Mouse (Mus musculus): ENCODE results near the gene Sema3c. TPM values are rescaled to one million over a fixed set of nuclear protein-coding genes. Genes with fewer than 3 reads are reported as not detected.

Sema3c gene
- total RNA-seq, 2 experiments from 2014 or later = 39.8 to 47.0 TPM

- DNase-seq = peak; percentile 37 to 38
Observed at GRCm38 (mm10) chr5:17753471-17754005, 179.5 kb downstream of the Sema3c start.

GRCm38 (mm10) chr5:17766006-17766677, 192.1 kb downstream of the Sema3c start:
- intact Hi-C loops (cut with DNase I) = loop anchor here (5.0 to 10.0 kb wide), 3 partner anchors 194 to 829 kb away; partner anchors contain the start of gene Sema3c
- DNase-seq = no peak

More at GRCm38 (mm10) chr5:17753471-17754005, 179.5 kb downstream of the Sema3c start:
- intact Hi-C loops (cut with DNase I) = no loop called here

GRCm38 (mm10) chr5:17770328-17770727, 196.2 kb downstream of the Sema3c start:
- intact Hi-C loops (cut with DNase I) = no loop called here

GRCm38 (mm10) chr5:17776571-17776970, 202.5 kb downstream of the Sema3c start:
- no peak for DNase-seq
- intact Hi-C loops (cut with DNase I) = no loop called here

More at GRCm38 (mm10) chr5:17770328-17770727, 196.2 kb downstream of the Sema3c start:
- no peak for DNase-seq

Other genes with a start within 250 kb of the Sema3c start
- gene Speer4f2, start 201.1 kb upstream of the Sema3c start, total RNA-seq (2021) = not detected
- not detected for gene Speer4f1, start 98.2 kb upstream of the Sema3c start, total RNA-seq (2021)

Measured in gastrocnemius, postnatal 36 days (tissue).